Mouse (Mus musculus) cerebellum, postnatal 25 days (tissue): ENCODE data around the gene Ublcp1.

Experiments used
- DNase-seq, 2 experiments: peaks; one replicate each; pipeline ENCODE4 v3.0.0; 2021; ENCODE audit warnings: mixed read lengths in 2 of 2

Gene Ublcp1

GRCm38 (mm10) chr11:44470432-44471336 is at the start of gene Ublcp1:
Ublcp1 (minus strand) TSS chr11:44470498.
- peak; percentile 94 to 95 for DNase-seq

DNA sequence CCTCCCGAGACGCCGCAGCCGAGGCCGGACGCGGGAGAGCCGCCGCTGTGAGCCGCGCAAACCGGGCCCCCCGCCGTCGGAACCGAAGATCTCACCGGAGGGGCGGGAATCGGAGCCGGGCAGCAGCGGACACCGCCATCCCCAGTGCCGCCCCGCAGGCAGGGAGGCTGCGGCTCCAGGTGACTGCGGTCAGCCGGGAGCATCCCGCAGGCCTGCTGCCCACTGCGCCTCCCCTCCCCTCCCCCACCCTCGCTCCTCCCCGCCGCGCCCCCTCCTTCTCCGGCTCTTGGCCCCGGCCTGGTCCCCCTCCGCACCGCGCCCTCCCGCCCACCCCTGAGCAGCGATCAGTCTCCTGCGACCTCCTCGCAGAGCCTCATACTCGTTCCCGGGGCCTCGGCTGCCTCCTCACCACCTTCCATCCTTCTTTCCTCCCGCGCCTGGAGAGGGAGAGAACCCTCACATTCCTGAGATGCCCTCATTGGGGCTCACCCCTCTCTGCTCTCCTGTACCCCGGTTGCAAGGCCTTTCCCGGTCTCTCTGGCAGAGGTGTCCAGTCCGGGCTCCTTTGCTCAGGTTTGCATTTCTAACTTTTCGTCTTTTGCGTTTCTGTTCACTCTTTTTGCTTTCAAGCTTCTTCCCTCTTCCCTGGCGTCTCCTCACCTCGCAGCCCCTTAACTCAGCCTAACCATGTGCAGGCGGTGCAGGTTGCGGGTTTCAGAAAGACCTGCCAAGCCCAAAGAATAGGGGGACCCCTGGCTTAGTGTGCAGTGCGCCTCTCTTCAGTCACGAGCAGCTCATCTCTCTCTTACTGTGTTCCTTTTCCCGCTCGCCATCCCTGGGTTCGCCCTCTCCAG is 49.0 kb upstream of the Ublcp1 start:
- DNase-seq: peak in 1 of 2 experiments; percentile 58

DNA sequence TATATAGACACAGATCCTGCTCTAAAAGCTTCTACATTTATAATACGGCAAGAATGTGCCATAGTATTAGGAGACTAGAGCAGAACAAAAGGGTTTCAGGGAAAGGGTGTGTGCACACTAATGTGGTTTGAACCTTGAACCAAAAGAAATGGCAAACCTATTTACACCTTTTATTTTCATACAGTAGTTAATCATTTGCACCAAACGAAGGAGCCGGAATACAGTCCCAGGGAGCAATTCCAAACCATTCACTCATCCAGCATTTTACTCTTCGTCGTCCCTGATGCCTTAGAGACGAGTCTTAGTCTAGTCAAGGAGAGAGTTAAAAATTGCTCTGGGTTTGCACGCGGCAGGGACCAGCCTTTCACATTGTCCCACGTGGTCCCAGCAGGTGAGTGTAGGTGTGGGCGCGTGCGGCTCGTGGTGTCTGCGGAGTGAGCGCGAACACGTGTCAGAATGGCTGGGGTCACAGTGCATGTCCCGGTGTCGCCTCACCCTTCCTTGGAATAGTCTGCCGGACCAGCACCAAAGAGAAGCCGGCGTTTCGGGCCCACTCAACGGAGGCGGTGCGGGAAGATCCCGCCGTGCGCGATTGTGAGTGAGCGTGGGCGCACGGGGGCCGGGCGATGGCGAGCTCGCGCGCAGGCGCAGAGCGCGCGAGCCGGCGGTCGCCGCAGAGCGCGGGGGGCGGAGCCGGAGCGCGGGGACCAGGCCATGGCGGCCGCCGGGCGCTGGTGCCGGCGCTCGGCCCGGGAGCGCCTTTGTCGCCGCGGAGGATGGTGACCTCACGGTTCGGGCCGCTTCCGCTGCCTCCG is 48.2 kb upstream of the Ublcp1 start, which contains the start of gene Rnf145:
Gene Rnf145 (plus strand): TSS at position 684 of the 815 bp plus-strand sequence.
- peak; percentile 90 for DNase-seq

DNA sequence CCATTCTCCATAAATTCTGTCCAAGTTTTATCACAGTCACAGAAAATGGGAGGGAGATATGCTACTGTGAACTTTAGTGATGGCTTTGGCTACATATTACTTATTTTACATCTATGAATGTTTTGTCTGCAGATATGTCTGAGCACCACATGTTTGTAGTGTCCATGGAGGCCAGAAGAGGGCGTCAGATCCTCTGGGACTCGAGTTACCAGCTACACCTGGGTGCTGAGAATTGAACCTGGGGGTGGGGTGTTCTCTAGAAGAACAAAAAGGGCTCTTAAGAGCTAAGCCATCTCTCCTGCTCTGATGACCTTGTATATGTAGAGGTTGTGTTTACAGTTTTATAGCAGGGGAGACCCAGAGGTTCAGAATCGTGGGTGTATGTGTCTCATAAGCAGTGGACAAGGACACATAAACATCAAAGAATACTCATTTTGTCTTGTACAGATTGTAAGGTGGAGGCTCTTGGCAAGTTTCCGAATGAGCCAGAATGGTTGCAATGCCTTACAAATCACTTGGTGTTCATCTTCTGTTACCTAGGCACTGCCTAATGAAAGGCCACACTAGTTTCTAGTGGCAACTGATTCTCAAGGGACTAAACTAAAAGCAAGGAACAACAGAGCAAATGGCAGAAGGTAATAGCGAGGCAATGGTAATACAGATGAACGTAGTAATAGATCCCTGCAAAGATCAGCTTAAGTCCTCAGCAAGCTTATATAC is 47.4 kb upstream of the Ublcp1 start:
- no peak for DNase-seq

- DNase-seq: no peak
Measured at GRCm38 (mm10) chr11:44516362-44516761, 46.1 kb upstream of the Ublcp1 start.

DNA sequence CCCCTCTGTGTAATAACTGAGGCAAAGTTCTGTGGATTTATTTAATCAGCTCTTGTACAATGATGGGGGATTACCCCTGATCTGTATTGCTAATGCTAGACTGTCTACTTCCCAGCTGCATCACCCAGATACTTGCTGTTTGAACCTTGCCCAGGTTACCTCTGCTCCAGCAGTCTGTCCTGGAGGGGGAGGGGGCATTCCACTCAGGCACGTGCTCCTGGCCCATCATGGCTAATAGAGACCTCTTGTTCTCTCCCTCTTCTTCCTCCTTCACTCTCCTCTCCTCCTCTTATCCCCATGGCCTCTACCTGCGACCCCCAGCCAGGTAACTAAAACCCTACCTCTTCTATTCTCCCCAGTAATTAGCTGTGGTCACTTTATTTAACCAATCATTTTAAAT is 44.4 kb upstream of the Ublcp1 start:
- no peak for DNase-seq

DNA sequence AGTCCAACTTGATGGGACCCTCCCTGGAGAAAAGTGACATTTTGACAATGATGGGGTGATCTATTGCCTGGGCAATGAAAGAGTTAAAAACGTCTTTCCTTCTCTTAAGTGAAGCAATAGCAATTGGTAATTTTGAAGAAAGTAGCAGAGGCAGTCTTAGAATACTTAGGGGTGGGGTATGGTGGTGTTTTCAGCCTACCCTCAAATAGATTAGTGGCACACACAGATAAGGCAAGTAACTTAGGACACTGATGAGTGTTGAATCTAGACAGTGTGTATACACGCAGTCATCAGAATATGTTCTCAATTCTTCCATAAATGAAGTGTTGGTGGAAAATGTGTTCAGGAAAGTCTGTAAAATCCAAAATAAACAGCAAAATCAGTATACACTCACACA is 42.7 kb upstream of the Ublcp1 start:
- no peak for DNase-seq

DNA sequence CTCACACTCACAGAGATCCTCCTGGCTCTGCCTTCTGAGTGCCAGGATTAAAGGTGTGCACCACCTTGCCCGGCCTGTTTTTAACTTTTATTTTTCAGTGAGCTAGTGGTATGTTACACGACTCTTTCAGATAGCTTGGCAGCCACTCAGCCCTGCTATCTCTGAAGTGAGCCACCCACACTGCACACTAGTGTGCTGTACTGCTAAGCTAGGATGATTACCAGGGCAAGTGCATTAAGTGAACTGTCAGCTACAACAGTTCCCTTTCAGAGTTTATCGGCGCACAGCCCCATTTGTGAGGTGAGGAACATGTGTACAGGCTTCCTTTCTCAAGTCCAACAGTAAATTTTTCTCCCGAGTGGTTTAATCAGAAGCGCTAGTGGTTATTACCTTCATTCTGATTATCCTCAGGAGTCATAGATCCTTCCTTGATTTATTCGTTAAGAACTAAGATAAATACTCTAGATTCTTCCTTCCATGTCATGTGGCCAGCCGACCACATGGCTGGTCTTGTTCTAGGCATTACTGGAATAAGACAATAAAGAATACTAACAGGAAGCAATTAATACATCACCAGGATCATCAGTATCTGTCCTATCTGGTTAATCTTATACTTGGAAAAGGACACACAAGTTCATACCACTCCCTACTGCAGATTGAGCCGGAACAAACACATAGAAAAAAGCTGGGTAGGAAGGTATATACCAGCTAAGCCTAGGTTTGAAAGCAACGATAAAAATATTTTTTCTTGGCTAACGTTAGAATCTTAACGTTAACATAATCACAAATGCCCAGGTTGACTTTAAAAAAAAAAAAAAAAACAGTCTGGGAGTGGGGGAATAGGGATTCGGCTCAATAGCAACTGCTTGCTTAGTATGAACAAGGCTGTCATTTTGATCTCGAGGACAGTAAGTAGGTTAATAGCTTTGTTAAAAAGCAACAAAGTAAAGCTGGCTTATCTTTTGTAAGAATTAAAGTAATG is 42.0 kb upstream of the Ublcp1 start:
- no peak for DNase-seq

GRCm38 (mm10) chr11:44510371-44510770 is 40.1 kb upstream of the Ublcp1 start:
- no peak for DNase-seq

DNA sequence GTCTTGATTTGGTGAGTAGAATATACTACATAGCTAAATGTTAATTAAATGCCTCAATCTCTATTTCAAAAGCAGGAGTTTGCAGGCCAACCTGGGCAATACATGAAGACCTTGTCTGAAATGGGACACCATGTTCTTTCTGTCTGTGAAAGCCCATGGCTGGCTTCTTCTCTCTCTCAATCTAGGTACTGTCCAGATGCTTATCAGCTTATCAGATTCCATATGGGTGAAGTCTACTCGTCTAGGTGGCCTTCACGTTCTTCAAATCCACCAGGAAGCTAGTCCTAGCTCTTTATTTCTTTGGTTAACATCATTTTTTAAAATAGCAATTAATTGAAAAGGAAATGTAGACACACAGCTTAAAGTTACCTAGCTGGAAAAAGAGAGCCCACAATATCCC is 39.6 kb upstream of the Ublcp1 start:
- no peak for DNase-seq

DNA sequence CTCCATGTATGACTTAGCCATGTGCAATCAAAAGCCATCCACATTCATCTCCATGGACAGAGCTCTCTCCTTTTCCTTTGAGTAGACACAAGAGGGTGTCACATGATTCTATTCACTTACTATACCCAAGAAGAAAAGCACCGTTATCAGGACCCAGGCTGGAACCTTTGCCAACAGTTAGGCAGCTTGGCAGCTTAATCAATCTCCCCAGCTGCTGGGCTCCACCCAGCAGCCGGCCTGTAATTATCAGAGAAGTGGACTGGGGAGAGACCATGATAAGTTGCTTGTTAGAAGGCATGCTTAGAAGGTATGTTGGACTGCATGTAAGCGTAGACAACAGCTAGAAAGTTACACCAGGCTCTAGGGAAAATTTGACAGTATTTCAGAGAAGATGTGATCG is 38.6 kb upstream of the Ublcp1 start:
- no peak for DNase-seq

DNA sequence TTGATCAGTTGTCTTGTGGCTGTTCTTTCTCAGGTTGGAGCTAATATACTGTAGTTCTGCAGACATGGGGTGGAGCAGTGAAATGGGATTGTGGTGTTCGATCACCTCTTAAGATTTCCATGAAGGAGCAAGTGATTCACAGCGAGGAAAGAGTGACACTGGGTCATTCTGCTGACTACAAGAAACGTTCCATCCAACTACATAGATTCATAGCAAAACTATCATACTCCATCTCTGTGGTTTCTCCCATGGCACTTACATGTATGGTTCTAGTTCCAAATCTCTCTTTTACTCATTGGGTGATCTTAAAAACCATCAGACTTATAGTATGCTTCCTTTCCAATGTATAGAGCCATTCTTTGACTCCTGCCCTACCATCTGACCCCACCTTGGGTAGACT is 34.5 kb upstream of the Ublcp1 start:
- no peak for DNase-seq

- no peak for DNase-seq
Measured at GRCm38 (mm10) chr11:44504146-44504545, 33.8 kb upstream of the Ublcp1 start.

DNA sequence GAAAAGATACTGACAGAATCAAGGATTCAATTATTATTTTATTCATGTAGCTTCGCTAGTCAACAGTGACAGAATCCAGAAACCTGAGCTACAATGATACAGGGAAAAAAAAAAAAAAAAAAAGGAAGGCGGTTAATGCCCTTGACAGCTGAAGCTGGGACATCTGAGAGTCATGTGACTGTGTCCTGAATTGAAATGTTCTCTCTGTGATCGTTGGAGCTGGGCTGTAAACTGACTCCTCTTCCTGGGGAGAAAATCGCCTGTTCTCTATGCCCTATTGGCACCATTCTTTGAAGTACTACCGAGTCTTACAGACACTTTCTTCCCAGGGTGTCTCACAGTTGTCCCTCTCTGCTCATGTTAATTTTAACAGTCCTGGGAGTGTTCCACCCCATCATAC is 32.6 kb upstream of the Ublcp1 start:
- DNase-seq: no peak

DNA sequence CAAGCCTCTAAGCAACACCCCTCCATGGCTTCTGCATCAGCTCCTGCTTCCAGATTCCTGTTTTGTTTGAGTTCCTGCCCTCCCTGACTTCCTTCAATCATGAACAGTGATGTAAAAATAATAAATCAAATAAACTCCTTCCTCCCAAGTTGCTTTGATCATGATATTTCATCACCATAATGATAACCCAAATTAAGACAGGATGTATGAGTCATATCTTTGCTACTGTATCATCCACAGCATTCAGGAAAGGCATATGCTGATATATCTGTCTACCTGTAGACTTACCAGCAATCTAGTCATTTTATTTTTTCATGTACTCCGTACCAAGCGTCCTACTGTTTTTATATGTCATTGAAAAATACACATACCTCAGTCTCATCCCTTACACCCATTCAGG is 31.2 kb upstream of the Ublcp1 start:
- DNase-seq: no peak

- DNase-seq: no peak
Measured at GRCm38 (mm10) chr11:44500966-44501365, 30.7 kb upstream of the Ublcp1 start.

DNA sequence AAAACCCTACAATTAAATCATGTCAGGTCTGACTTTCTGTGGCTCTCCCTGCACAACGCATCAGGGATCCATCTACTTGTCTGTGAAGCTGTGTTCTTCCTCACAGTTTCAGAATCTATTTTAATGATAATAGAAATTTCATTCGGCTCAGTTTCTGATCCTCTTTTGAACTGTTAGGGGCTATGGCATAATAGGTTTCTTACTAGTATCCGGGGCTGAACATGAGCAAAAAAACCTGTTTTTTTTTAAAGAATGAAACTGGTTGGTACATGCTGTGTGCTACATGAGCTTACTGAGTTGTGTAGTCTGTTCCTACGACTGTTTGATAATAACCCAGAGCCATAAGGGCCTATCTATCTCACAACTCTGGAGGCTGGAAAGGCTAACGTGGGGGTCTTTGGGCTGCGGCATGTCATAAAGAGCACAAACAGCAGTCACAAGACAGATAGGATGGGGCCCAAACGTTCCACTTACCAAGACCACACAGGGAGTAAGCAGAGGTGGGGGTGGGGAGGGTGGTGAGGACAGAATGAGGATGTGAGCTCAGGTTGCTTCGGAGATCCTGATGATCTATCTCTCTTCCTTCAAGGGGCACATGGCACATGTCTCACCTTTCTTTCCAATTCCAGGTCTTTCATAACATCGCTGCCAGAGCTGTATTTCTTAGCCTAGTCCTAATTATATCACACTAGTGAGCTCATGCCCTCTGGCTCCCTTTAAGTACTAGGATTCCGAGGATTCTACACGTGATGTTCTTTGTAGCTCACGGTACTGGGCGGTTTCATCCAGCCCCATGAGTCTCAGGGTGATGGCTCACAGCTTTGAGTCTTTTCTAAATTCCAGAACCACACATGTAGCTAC is 28.3 kb upstream of the Ublcp1 start:
- no peak for DNase-seq

GRCm38 (mm10) chr11:44496217-44496616 is 25.9 kb upstream of the Ublcp1 start:
- no peak for DNase-seq

DNA sequence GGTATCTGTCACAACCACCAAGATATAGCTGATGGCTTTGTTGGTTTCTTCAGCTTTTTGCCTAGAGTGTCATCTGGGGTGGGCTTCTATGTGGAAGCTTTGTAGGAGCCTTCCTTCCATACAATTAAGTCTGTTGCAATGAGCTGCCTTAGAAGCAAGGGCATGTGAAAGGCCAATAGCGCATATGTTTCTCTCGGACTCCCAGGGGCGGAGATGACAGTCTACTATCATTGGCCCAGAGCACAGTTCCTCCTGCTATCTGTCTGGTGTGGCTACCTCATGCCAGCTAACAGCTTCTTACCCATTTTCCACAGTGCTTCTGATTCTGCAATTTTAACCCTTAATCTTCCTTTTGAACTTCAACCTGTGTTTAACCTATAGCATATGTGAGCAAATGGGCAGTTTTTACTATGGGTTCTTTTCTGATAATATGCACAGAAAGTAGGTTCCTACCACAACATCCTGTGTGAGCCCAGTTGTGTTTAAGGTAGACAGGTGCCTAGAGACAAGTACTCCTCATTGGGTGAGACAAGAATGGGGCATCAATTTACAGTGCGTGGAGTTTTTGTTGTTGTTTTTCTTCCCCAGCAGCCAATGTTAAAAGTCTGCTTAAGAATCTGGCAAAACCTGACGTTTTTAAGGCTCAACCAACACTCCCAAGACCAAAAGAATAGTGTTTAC is 24.5 kb upstream of the Ublcp1 start:
- DNase-seq: no peak
